Mouse (Mus musculus) adrenal gland, postnatal 10 days (tissue): ENCODE results near the gene Gm10096. TPM values are rescaled to one million over a fixed set of nuclear protein-coding genes. Genes with fewer than 3 reads are reported as not detected.
"Not testable (repeated sequence)": the region's sequence is repeated elsewhere in the genome, so short reads cannot be mapped to it uniquely, and the experiment has no call there.

Source experiments
- DNase-seq: peaks from one replicate; pipeline ENCODE4 v3.0.0; 2021; ENCODE audit warnings: mixed read lengths
- long read RNA-seq, 2 experiments: library from polyadenylated mRNA; stranded (forward); transcript quantifications; one replicate each; pipeline ENCODE4 v2.0.0; 2021
- total RNA-seq, 2 experiments: library from RNA; stranded (reverse); gene quantifications; 2 replicates each; pipeline ENCODE4 v1.2.3; 2021

Gm10096 gene
- not detected for total RNA-seq
- long read RNA-seq, experiment 1, result 0 reads
- long read RNA-seq, experiment 2, result 0 reads

DNA sequence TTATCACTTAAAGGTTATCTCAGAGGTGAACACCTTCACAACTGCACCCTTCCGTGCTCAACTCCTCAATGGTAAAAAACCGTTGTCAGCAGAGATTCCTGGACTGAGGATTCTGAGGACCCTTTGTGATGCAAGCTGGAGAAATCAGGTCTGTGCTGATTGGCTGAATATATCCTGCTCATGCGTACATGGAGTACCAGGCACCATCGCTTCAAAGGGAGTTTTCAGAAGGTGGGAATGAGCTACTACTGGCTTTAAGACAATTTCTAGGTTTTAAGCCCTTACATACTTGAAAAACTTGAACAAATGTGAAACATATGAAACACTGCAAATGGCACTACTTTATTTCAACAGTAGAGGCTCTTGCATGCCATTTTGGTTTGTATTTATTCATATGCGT, at the start of gene Gm10096:
Gm10096 (minus strand) TSS at position 101 of the 400 bp plus-strand sequence.
- not testable (repeated sequence) for DNase-seq
